Mouse (Mus musculus): ENCODE measurements at regions not wholly inside any gene's neighbourhood (a gene's known extent, or its start where the extent isn't known, plus 50 kb on each side); places are given as distances from the start of the nearest gene placed in this dataset.

- no peaks in the 10 kb centered on the region for H3K27me3 ChIP-seq (replicated peaks; ENCODE audit: control insufficient read depth, insufficient read depth, low read length)
- no peak overlapping the region for H3K4me2 ChIP-seq (ENCODE audit: low read length)
- no peak for ATAC-seq
- no peaks in the 10 kb centered on the region for H3K4me1 ChIP-seq (replicated peaks; ENCODE audit: control insufficient read depth, insufficient read depth, low read length)
- H3K4me3 ChIP-seq (replicated peaks; ENCODE audit: low read length) = no peak overlapping the region
- no peaks in the 10 kb centered on the region for H3K9me3 ChIP-seq (ENCODE audit: control insufficient read depth, low read length)
- no peak overlapping the region for H3K9ac ChIP-seq (replicated peaks; ENCODE audit: low read depth, low read length)
- no peak overlapping the region for H3K27ac ChIP-seq (ENCODE audit: low read length)
- WGBS = 88% methylated on average over 5 of the region's 5 CpGs
- H3K36me3 ChIP-seq (ENCODE audit: control insufficient read depth, insufficient read depth) = no peaks in the 10 kb centered on the region
Measured at GRCm38 (mm10) chr8:128235527-128235926, 122.9 kb upstream of the Nrp1 start.

DNA sequence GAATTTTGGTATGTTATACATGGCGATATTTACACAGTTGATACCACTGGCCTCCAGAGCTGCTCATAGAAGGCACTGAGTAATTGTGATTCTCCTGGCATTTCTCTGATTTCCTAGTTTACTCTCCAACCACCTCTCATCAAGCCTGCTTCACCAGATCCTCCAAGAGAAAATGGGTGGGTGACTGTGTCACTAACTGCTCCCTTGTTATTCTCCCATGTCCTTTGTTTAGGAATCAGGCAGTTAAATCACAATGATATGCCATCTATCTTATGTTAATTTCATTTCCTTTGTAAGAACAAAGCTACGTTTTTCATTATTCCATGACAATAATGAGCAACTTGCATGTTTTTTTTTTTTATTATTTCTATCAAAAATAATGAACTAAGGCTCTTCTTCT, 122.3 kb upstream of the Nrp1 start:
- Histone ChIP-seq H3K27me3 (replicated peaks; ENCODE audit: control insufficient read depth, insufficient read depth, low read length) (no peaks in the 10 kb centered on the region), H3K4me3 (replicated peaks; ENCODE audit: low read length) (no peak overlapping the region), H3K36me3 (ENCODE audit: control insufficient read depth, insufficient read depth) (no peaks in the 10 kb centered on the region), H3K4me1 (replicated peaks; ENCODE audit: control insufficient read depth, insufficient read depth, low read length) (no peaks in the 10 kb centered on the region), H3K4me2 (ENCODE audit: low read length) (no peak overlapping the region), H3K9ac (replicated peaks; ENCODE audit: low read depth, low read length) (no peak overlapping the region), H3K27ac (ENCODE audit: low read length) (no peak overlapping the region), H3K9me3 (ENCODE audit: control insufficient read depth, low read length) (no peaks in the 10 kb centered on the region)
- ATAC-seq = no peak
- 80% methylated on average over 2 of the region's 2 CpGs for WGBS

DNA sequence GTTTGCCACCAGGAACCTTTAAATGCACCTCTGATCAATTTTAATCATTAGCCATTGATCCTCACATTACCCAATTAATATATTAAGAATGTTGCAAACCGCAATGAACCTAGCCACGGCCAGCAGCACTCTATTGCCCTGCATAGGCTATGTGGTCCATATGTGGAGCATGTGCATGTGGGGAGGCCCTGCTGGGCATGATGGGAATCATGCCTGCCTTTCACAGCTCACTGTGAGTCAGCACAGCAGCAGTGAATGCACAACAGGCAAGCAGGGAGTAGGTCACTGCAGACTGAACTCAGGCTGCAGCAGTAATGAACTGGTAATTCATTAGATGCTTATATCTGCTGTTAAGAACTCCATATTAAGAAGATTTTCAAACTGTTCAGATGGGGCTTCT, 119.5 kb upstream of the Nrp1 start:
- Histone ChIP-seq H3K9ac (replicated peaks; ENCODE audit: low read depth, low read length) (no peak overlapping the region), H3K4me2 (ENCODE audit: low read length) (no peak overlapping the region), H3K27ac (ENCODE audit: low read length) (no peak overlapping the region), H3K9me3 (ENCODE audit: control insufficient read depth, low read length) (no peaks in the 10 kb centered on the region), H3K36me3 (ENCODE audit: control insufficient read depth, insufficient read depth) (no peaks in the 10 kb centered on the region), H3K4me1 (replicated peaks; ENCODE audit: control insufficient read depth, insufficient read depth, low read length) (no peaks in the 10 kb centered on the region), H3K27me3 (replicated peaks; ENCODE audit: control insufficient read depth, insufficient read depth, low read length) (no peaks in the 10 kb centered on the region), H3K4me3 (replicated peaks; ENCODE audit: low read length) (no peak overlapping the region)
- ATAC-seq = no peak
- 98% methylated on average over 2 of the region's 2 CpGs for WGBS

DNA sequence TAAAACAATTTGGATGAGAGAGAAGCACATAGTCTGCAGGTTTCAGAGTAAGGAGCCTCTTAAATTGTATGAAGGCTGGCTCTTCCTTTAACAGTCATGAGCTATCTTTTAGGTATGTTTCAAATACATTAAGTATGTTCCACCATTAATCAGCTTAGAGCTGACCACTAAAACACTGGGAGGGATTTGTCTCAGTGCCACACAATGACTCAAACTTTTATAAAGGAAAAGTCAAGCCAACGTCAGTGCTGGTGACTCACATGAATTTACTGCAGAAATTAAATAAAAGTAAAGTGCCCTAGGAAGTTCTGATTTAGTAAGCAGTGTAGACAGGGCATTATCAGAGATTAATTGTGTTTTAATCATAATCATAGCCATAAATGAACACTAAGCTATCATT, 118.6 kb upstream of the Nrp1 start:
- H3K9me3 ChIP-seq (ENCODE audit: control insufficient read depth, low read length) = no peaks in the 10 kb centered on the region
- H3K4me3 ChIP-seq (replicated peaks; ENCODE audit: low read length) = no peak overlapping the region
- no peak overlapping the region for H3K4me2 ChIP-seq (ENCODE audit: low read length)
- no peaks in the 10 kb centered on the region for H3K4me1 ChIP-seq (replicated peaks; ENCODE audit: control insufficient read depth, insufficient read depth, low read length)
- WGBS = 63% methylated on average over 1 of the region's 1 CpGs
- ATAC-seq = no peak
- no peak overlapping the region for H3K27ac ChIP-seq (ENCODE audit: low read length)
- no peak overlapping the region for H3K9ac ChIP-seq (replicated peaks; ENCODE audit: low read depth, low read length)
- H3K36me3 ChIP-seq (ENCODE audit: control insufficient read depth, insufficient read depth) = no peaks in the 10 kb centered on the region
- H3K27me3 ChIP-seq (replicated peaks; ENCODE audit: control insufficient read depth, insufficient read depth, low read length) = no peaks in the 10 kb centered on the region

GRCm38 (mm10) chr8:128241200-128241599, 117.2 kb upstream of the Nrp1 start:
- WGBS = 100% methylated on average over 1 of the region's 1 CpGs
- H3K4me3 ChIP-seq (replicated peaks; ENCODE audit: low read length) = no peak overlapping the region
- H3K27me3 ChIP-seq (replicated peaks; ENCODE audit: control insufficient read depth, insufficient read depth, low read length) = no peaks in the 10 kb centered on the region
- ATAC-seq = no peak
- no peak overlapping the region for H3K4me2 ChIP-seq (ENCODE audit: low read length)
- no peaks in the 10 kb centered on the region for H3K9me3 ChIP-seq (ENCODE audit: control insufficient read depth, low read length)
- H3K9ac ChIP-seq (replicated peaks; ENCODE audit: low read depth, low read length) = no peak overlapping the region
- no peak overlapping the region for H3K27ac ChIP-seq (ENCODE audit: low read length)
- no peaks in the 10 kb centered on the region for H3K36me3 ChIP-seq (ENCODE audit: control insufficient read depth, insufficient read depth)
- no peaks in the 10 kb centered on the region for H3K4me1 ChIP-seq (replicated peaks; ENCODE audit: control insufficient read depth, insufficient read depth, low read length)

DNA sequence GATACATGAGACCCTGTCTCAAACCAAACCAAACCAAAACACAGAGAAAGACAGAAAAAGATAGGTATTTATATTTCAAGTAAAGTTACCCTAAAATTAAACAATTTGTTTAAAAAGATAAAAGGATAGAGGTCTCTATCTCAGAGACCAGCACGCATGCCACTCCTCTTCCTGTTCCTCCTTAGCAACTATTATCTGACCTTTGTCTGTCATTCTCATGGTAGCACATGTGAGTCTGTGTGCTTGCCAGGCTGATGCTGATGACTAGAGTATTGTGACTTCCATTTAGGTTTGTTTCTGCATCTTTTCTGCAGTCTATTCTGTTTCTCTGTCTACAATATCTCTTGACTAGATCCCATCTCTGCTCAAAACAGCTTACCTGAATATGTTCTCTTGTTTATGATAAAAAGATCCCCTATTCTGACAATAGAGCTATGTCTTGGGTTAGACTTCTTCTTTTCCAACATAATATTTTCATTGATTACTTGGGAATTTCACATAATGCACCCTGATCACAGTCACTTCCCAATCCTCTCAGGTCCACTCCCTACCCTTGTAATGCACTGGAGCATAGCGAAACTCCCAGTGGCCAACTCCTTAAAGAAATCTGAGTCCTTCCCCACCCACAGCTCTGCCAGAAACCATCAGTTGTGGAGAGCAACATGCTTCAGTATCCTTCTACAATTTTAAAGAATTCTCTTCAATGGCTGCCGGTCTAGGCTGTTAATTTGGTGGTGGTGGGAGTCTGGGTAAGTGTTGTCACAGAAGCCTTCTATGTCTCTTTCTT, 115.7 kb upstream of the Nrp1 start:
- Histone ChIP-seq H3K4me3 (replicated peaks; ENCODE audit: low read length) (no peak overlapping the region), H3K4me1 (replicated peaks; ENCODE audit: control insufficient read depth, insufficient read depth, low read length) (no peaks in the 10 kb centered on the region), H3K27ac (ENCODE audit: low read length) (no peak overlapping the region), H3K4me2 (ENCODE audit: low read length) (no peak overlapping the region), H3K27me3 (replicated peaks; ENCODE audit: control insufficient read depth, insufficient read depth, low read length) (no peaks in the 10 kb centered on the region), H3K9ac (replicated peaks; ENCODE audit: low read depth, low read length) (no peak overlapping the region), H3K36me3 (ENCODE audit: control insufficient read depth, insufficient read depth) (no peaks in the 10 kb centered on the region), H3K9me3 (ENCODE audit: control insufficient read depth, low read length) (no peaks in the 10 kb centered on the region)
- ATAC-seq = no peak
- WGBS = 95% methylated on average over 3 of the region's 3 CpGs

GRCm38 (mm10) chr8:128251723-128252122, 106.7 kb upstream of the Nrp1 start:
- Histone ChIP-seq H3K4me2 (ENCODE audit: low read length) (no peak overlapping the region), H3K9me3 (ENCODE audit: control insufficient read depth, low read length) (no peaks in the 10 kb centered on the region), H3K27ac (ENCODE audit: low read length) (no peak overlapping the region), H3K4me1 (replicated peaks; ENCODE audit: control insufficient read depth, insufficient read depth, low read length) (no peaks in the 10 kb centered on the region), H3K36me3 (ENCODE audit: control insufficient read depth, insufficient read depth) (no peaks in the 10 kb centered on the region), H3K9ac (replicated peaks; ENCODE audit: low read depth, low read length) (no peak overlapping the region), H3K27me3 (replicated peaks; ENCODE audit: control insufficient read depth, insufficient read depth, low read length) (no peaks in the 10 kb centered on the region), H3K4me3 (replicated peaks; ENCODE audit: low read length) (no peak overlapping the region)
- no peak for ATAC-seq
- 78% methylated on average over 2 of the region's 2 CpGs for WGBS

- no peak overlapping the region for H3K9ac ChIP-seq (replicated peaks; ENCODE audit: low read depth, low read length)
- no peak overlapping the region for H3K4me3 ChIP-seq (replicated peaks; ENCODE audit: low read length)
- H3K36me3 ChIP-seq (ENCODE audit: control insufficient read depth, insufficient read depth) = no peaks in the 10 kb centered on the region
- ATAC-seq = no peak
- H3K4me2 ChIP-seq (ENCODE audit: low read length) = no peak overlapping the region
- peak overlapping the region; percentile 31; the same call in 1 of the 2 replicates for H3K27ac ChIP-seq (ENCODE audit: low read length)
- H3K4me1 ChIP-seq (replicated peaks; ENCODE audit: control insufficient read depth, insufficient read depth, low read length) = peaks cover 8% of the 10 kb centered on the region
- no peaks in the 10 kb centered on the region for H3K9me3 ChIP-seq (ENCODE audit: control insufficient read depth, low read length)
- H3K27me3 ChIP-seq (replicated peaks; ENCODE audit: control insufficient read depth, insufficient read depth, low read length) = no peaks in the 10 kb centered on the region
- 65% methylated on average over 3 of the region's 3 CpGs for WGBS
Measured at GRCm38 (mm10) chr8:128260836-128261235, 97.6 kb upstream of the Nrp1 start.

- Histone ChIP-seq H3K9ac (replicated peaks; ENCODE audit: low read depth, low read length) (no peak overlapping the region), H3K9me3 (ENCODE audit: control insufficient read depth, low read length) (no peaks in the 10 kb centered on the region), H3K4me3 (replicated peaks; ENCODE audit: low read length) (no peak overlapping the region), H3K27ac (ENCODE audit: low read length) (no peak overlapping the region), H3K4me2 (ENCODE audit: low read length) (no peak overlapping the region), H3K36me3 (ENCODE audit: control insufficient read depth, insufficient read depth) (no peaks in the 10 kb centered on the region), H3K27me3 (replicated peaks; ENCODE audit: control insufficient read depth, insufficient read depth, low read length) (no peaks in the 10 kb centered on the region), H3K4me1 (replicated peaks; ENCODE audit: control insufficient read depth, insufficient read depth, low read length) (peaks cover 8% of the 10 kb centered on the region)
- 0 out of 2 replicates have a peak, but pooled peaks have one; percentile 40 for ATAC-seq
- WGBS = 67% methylated on average over 3 of the region's 3 CpGs
Measured at GRCm38 (mm10) chr8:128261367-128261766, 97.0 kb upstream of the Nrp1 start.
